Mouse (Mus musculus): ENCODE results near the gene Gm21987.

Gm21987 gene

GRCm38 (mm10) chr16:38371705-38372296, 25.0 kb downstream of the Gm21987 start:
- no peak for DNase-seq (ENCODE audit: low spot score in 2 of 2)

GRCm38 (mm10) chr16:38372876-38373275, 26.0 kb downstream of the Gm21987 start:
- no peak for DNase-seq (ENCODE audit: low spot score in 2 of 2)

- no peak for DNase-seq (ENCODE audit: low spot score in 2 of 2)
These were observed 26.6 kb downstream of the Gm21987 start for GRCm38 (mm10) chr16:38373439-38373838.

- DNase-seq (ENCODE audit: low spot score in 2 of 2): no peak
These were observed 27.1 kb downstream of the Gm21987 start for GRCm38 (mm10) chr16:38373941-38374340.

GRCm38 (mm10) chr16:38374379-38375140, 27.7 kb downstream of the Gm21987 start:
- DNase-seq (ENCODE audit: low spot score in 2 of 2): no peak

GRCm38 (mm10) chr16:38375182-38375581, 28.3 kb downstream of the Gm21987 start:
- DNase-seq (ENCODE audit: low spot score in 2 of 2): no peak

GRCm38 (mm10) chr16:38376163-38376840, 29.5 kb downstream of the Gm21987 start:
- no peak for DNase-seq (ENCODE audit: low spot score in 2 of 2)

GRCm38 (mm10) chr16:38376841-38377249, 30.0 kb downstream of the Gm21987 start:
- DNase-seq (ENCODE audit: low spot score in 2 of 2): no peak

GRCm38 (mm10) chr16:38377546-38377945, 30.7 kb downstream of the Gm21987 start:
- DNase-seq (ENCODE audit: low spot score in 2 of 2): no peak

GRCm38 (mm10) chr16:38378591-38378990, 31.8 kb downstream of the Gm21987 start:
- DNase-seq (ENCODE audit: low spot score in 2 of 2): no peak

- no peak for DNase-seq (ENCODE audit: low spot score in 2 of 2)
These were observed 32.2 kb downstream of the Gm21987 start for GRCm38 (mm10) chr16:38379088-38379487.

- no peak for DNase-seq (ENCODE audit: low spot score in 2 of 2)
These were observed 32.7 kb downstream of the Gm21987 start for GRCm38 (mm10) chr16:38379493-38379892.

- no peak for DNase-seq (ENCODE audit: low spot score in 2 of 2)
These were observed 33.1 kb downstream of the Gm21987 start for GRCm38 (mm10) chr16:38379926-38380325.

- no peak for DNase-seq (ENCODE audit: low spot score in 2 of 2)
These were observed 36.8 kb downstream of the Gm21987 start for GRCm38 (mm10) chr16:38383683-38384082.

- DNase-seq (ENCODE audit: low spot score in 2 of 2): no peak
These were observed 38.4 kb downstream of the Gm21987 start for GRCm38 (mm10) chr16:38385184-38385634.

- no peak for DNase-seq (ENCODE audit: low spot score in 2 of 2)
These were observed 38.9 kb downstream of the Gm21987 start for GRCm38 (mm10) chr16:38385700-38386099.

GRCm38 (mm10) chr16:38387389-38387788, 40.5 kb downstream of the Gm21987 start:
- no peak for DNase-seq (ENCODE audit: low spot score in 2 of 2)

GRCm38 (mm10) chr16:38388757-38389156, 41.9 kb downstream of the Gm21987 start:
- DNase-seq (ENCODE audit: low spot score in 2 of 2): no peak

- no peak for DNase-seq (ENCODE audit: low spot score in 2 of 2)
These were observed 42.5 kb downstream of the Gm21987 start for GRCm38 (mm10) chr16:38389284-38389893.

- no peak for DNase-seq (ENCODE audit: low spot score in 2 of 2)
These were observed 43.5 kb downstream of the Gm21987 start for GRCm38 (mm10) chr16:38390322-38390721.

GRCm38 (mm10) chr16:38392126-38392894, 45.5 kb downstream of the Gm21987 start:
- DNase-seq (ENCODE audit: low spot score in 2 of 2): no peak
